Mouse (Mus musculus) inflammation-experienced regulatory T-cells, adult 6 months (primary cell): Measurements from ENCODE around the gene Ikbip. TPM values are rescaled to one million over a fixed set of nuclear protein-coding genes. Genes with fewer than 3 reads are reported as not detected.
A peak's percentile ranks its signal among the peaks of the same experiment; 100 is the strongest.

Source experiments
- ATAC-seq: one replicate; pipeline ENCODE4 v1.8.0; 2017
- polyA plus RNA-seq, 3 experiments: library from polyadenylated mRNA; unstranded; fragments of 100-300 nt; shearing (Covaris generic); gene quantifications; one replicate each; pipeline ENCODE4 v1.2.1; 2017

The Ikbip gene
- polyA plus RNA-seq, 3 experiments from 2014 or later = 5.3 to 8.6 (median 6.9) TPM

DNA sequence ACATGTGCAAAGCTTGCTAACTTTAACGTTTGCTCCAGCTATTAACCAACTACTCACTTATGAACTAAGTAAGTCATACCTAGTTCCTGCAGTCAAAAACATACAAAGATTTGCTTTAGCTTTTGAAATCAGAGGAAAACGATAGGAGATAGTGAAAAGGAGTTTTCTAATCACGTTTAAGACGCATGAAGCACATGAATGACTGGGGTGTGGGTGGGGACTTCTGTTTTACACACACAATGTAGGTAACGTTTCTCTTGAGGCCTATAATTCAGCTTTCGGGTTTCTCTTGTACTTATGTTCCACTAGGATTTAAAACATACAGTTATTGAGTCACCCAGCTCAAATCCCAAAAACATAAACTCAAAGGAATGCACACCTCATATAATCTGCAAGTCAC is 39.9 kb downstream of the Ikbip start:
- ATAC-seq = no peak

DNA sequence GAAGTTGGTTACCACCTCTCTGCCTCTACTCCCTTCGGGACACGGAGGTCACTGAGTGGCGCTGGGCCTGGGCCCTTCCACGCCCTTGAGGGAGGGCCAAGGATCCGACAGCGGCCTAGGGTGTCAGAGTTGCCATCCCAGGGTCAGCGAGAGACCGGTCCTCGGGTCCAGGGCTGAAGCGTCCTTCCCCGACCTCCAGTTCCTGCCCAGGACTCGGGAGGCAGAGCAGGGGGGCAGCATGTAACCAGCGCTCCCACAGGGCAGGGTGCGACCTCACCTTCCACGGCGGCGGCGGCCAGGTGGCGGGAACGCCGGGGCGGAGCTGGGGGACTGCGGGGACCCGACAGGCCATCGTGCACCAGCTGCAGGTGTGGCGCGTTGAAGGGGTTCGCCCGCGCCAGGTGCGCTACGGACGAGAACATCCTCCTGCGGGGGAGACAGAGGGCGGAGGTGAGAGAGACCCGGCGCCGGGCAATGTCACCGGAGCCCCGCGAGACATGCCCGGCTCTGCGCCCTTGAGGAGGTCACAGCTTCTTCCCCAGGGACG is 40.6 kb downstream of the Ikbip start:
- ATAC-seq = peak; percentile 34

DNA sequence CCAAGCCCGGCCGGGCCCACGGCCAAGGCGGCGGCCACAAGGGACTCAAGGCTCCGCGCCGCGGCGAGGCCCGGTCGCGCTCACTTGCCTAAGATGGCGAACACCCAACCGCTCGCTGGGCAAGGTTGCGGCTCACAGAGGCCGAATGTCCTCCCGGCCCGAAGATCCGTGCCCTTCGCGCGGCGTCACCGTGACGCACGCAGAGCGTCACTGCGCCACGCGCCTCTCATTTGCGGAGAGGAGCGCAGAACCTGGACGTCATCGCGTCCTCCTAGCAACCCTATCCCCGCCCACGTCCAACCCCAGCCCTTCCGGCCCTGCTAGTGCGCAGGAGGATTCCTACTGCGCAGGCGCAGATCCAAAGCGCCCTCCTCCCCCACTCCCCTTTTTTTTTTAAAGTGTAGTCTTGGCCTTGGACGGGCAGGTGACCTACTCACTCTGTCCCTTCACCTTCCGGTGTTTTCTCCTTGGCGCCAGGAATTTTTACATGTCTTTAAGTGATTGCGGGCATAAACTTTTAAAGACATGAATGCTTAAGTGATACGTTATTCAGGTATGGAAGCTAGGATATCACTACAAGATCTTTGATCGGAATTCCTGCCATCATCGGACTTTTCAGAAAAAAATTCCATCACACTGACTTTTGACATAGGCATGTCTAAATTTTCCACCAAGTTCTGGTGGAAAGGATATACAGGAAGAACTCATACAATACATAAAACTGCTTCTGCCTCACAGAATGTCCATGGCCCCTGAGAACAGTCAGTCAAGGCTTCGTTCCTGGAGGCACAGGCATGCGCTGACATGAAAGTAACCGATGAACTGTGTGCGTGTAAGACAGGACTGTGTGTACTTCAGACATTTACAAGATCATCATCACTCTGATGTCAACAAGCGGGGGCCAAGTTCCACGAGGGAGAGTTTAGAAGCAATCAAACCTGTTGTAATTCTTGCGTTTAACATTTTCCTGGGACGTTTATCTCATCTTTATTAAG is 41.4 kb downstream of the Ikbip start, which contains the start of gene Slc25a3:
Gene Slc25a3, minus strand, starts transcription at position 232 of the 995 bp plus-strand sequence.
- ATAC-seq = peak; percentile 95

DNA sequence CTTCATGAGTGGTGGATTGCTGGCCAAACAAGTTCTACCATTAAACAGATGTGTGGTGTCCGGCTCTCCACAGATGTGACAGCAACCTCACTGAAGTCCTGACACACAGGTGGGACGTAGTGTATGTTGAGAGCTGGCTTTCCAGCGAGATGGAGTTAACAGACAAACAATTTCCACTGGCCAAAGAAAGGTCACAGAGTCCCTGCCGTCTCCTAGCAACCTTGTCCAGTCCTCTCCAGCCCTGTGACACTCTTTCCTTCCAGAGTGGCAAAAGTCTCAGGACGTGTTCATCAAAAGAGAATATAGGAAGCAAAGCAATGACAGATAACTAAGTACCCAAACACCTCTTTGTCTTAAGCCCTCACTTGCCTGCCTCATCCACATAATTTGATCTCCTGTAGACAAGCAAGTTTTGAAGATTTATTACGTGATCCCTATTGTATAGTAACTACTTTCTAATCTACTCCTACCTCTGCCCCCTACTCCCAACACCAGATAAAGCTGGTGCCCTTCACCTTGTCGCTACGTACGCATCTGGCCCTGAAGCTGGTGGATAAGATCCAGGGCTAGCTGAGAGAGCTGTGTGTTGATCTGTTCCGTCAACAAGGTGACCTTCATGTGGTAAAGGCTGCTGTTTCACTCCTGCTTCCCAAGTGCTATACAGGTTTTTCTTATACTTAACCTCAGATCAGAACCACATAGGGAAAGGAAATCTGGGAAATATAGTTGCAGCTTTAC is 44.0 kb downstream of the Ikbip start:
- no peak for ATAC-seq

DNA sequence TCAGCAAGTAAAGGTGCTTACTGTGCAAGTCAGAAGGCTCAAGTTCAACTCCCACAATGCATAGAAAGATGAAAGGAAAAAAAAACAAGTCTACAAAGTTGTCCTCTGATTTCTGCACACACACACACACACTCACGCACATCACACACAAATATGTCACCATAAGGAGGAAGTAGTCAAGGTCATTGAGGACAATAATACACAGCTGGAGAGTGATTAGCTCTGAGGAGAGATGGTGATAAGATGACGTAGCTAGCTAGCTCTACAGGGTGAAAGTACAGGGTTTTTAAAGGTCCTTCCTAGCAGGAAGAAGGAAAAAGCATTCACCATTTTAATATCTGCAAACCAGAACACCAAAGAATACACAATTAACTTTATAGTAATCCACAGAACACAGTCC is 44.7 kb downstream of the Ikbip start:
- ATAC-seq = no peak

DNA sequence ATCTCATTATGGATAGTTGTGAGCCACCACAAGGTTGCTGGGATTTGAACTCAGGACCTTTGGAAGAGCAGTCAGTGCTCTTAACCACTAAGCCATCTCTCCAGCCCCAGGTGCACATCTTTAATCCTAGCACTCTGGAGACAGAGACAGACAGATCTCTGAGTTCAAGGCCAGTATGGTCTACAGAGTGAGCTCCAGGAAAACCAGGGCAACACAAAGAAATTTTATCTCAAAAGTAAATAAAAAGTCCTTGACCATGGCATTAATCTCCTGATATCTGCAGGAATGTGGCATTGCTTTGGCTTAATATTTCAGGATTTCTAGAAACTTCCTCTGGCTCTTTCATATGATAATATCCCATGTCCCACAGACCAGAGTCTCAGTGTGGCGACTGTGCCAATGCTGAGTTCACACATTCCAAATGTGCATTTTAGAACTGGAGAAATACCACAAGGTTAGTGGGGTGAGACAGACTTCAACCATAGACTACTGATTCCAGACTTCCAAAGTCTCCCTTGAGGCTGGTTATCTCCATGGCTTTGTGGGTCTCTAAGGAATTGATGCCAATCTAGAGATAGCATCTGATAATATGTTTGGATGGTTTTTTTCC is 45.9 kb downstream of the Ikbip start:
- no peak for ATAC-seq

DNA sequence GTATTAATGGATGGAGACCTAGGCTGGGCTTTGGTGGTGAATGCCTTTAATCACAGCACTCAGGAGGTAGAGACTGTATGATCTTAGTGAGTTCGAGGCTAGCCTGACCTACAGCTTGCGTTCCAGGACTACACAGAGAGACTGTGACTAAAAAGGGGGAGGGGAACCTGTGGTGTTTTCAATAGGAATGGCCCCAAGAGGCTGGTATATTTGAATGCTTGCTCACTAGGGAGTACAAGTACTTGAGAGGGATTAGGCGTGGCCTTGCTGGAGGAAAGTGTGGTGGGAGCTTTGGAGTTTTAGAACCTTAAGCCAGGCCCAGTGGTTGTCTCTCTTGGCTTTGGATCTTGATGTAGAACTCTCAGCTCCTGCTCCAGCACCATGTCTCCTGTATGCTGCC is 48.1 kb downstream of the Ikbip start:
- no peak for ATAC-seq

DNA sequence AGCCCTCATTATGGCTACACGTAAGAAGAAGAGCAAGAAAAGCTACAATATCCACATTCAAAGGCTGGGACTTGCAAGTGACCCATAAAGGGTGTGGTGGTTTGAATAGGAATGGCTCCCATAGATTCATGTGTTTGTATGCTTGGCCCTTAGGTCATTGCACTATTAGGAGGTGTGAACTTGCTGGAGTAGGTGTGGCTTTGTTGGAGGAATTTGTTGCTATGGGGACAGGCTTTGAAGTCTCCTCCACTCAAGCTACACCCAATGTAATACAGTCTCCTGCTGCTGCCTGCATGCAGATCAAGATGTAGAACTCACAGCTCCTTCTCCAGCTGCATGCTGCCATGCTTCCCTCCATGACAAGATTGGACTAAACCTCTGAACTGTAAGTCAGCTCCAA is 48.8 kb downstream of the Ikbip start:
- ATAC-seq = no peak

DNA sequence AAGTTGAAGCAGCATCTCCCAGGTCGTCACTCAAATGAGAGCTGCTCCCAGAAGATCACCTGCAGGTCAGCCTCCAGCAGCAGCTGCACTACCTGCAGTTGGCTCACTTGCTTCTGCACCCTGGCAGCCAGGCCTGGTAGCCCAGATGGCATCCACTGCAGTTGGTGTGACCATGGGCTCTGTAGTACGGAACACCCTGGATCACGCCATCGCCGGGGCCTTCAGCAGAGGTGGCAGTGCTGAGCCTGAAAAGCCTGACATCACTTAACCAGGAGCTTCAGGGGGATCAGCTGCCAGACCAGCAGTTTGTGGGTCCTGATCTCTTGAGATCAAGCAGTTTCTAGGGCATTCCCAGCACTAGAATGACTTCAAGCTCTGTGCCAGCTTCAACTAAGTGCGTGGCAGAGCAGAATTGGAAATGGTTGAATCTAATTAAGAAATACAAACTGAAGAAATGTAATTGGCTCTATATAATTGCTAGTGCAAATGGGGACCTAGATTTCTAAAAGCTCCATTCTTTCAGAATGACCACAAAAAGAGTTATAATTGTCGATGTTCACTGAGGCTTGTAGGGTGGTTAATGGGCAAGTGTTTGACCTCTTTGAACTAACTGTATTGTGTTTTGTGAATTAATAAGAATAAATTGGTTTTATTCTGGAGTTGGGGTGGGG is 52.7 kb downstream of the Ikbip start:
- no peak for ATAC-seq

DNA sequence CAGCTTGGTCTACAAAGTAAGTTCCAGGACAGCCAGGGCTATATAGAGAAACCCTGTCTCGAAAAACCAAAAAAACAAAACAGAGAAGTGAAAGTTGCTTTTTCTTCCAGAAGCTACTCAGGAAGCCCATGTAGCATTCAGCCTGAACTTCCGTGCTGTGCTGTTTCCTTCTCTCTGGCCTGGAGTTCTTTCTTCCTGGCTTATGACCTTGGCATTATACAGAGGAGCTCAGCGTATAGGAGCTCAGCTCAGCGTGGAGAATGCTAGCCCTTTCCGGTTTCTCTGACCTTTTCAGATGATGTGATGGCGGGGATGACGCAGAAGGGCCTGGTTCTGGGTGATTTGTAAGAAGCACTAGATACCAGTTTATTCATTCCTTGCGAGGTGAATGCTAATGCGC is 54.7 kb downstream of the Ikbip start:
- no peak for ATAC-seq

DNA sequence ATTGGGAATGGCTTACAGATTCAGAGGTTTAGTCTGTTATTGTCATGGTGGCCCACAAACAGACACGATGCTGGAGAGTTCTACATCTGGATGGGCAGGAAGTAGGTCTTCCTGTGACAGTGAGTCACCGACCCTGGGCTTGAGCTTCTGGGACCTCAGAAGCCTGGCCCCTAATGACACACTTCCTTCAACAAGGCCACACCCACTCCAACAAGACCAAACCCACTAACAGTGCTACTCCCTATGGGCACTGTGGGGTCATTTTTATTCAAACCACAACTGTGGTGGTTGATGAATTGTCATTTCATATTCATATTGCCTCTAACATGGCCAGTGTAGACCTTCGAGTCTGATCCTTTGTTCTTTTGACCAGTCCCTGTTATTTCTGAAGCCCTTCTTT is 55.6 kb downstream of the Ikbip start:
- ATAC-seq = peak; percentile 53

DNA sequence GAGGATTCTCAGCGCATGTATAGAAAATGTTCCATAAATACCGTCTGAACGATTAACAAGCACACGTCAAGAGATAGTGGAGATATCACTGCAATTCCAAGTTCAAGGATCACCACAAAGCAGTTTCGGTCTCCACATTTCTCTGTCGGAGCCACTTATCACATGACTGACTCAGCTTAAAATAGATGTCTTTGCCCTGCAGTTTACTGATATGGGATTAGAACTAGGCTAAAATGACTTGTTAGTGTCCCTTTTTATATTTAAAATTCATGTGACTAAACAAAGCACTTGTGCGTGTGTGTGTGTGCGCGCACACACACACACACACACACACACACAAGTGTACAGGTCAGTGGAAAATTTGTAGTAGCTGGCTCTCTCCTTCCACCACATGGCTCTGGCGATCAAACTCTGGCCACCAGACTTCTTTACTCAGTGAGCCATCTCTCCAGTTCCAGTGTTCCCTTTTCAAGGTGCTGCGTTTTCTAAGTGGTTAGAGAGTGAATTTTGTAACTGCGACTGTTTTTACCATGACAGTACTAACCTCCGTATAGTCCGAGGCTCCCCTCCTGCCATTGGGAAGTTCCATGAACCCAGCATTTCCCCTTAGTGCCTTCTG is 56.5 kb downstream of the Ikbip start:
- no peak for ATAC-seq

DNA sequence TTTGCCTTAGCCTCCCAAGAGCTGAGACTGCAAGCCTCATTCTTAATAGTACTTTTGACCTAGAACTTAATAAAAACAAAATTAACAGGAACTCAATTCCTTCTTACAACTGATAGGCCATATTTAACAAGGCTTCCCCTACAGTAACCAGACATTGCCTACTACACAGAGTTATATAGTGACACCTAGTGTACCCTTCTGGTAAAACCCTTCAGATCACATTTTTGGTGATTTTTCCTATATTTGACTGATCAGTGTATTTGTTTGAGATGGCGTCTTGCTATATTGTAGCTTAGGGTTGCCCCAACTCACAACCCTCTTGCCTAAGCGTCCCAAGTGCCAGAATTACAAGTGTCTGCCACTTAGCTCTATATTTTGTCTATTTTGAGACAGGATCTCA is 58.8 kb downstream of the Ikbip start:
- ATAC-seq = peak; percentile 82

DNA sequence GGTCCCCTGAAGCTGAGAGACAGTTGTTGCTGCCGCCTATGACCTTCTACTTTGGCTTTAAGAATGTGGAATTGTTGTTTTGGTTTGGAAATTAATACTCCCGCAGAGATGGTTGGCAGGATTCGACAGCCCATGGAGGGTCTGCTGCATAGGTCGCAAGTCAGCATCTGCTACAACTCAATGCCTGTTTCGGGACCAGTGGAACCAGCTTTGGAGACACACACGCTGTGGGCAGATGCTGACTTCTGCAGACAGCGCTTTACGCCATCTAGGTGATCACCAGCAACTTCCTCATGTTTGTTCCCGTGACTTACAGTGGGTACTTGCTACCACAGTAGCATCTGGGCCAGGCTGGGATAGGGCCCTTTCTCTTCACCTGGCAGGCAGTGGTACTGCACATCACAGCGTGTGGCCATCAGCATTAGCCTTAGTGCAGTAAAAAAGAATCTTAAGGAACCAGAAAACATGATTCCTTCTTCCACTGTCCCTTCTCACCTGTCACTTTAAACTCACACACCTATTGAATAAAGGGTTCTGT is 60.0 kb downstream of the Ikbip start:
- ATAC-seq = no peak

DNA sequence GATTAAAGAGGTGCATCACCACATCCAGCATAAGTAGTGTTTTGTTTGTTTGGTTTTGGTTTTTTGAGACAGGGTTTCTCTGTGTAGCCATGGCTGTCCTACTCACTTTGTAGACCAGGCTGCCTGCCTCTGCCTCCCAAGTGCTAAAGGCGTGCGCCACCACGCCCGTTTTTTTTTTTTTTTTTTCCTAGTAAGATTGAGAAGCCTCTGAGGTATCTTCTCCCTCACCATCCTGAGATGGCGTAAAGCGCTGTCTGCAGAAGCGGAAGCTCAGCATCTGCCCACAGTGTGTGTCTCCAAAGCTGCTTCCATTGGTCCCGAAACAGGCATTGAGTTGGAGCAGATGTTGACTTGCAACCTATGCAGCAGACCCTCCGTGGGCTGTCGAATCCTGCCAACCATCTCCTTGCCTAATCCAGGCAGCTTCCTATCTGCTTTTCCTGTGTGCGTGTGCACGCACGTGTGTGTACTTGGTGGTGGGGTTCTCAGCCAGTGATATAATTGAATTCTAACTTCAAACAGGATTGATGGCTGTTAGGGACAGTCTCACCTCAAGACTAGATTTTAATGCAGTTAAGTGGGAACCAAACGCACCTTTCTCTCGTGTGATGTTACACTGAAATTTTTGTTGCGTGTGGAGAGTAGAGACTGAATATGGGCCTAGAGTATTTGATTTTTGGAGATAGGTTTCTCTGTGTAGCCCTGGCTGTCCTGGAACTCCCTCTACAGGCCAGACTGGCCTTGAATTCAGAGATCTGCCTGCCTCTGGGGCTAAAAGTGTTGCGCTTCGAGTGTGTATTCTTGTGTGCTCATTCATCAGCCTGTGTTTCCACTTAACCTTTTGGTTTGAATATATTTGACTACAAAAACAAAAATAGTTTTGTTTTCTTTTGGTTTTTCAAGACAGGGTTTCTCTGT is 60.8 kb downstream of the Ikbip start:
- ATAC-seq = no peak

DNA sequence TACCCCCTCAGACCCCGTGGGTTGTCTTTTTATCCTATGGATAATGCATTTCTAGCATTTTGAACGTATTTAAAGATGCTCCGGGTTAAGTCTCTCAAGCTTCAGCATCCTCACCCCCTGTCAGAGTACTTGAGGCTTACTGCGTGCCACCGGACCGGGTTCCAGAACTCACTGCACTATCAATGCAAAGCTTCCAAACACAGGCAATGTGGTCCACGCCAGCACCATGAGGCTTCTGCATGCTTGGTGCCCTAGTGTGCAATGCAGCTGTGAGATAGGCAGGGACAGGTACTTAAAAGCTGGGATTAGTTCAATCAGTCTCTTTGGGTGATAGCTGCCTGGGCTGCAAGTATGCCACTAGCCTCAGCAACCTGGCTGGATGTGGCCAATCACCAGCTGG is 62.7 kb downstream of the Ikbip start:
- ATAC-seq = no peak
